Mouse (Mus musculus) right cerebral cortex, postnatal 25 days (tissue): ENCODE measurements at regions not wholly inside any gene's neighbourhood (a gene's known extent, or its start where the extent isn't known, plus 50 kb on each side); places are given as distances from the start of the nearest gene placed in this dataset.

ENCODE experiments used
- DNase-seq: peaks from one replicate; pipeline ENCODE4 v3.0.0; 2022

GRCm38 (mm10) chr3:156264654-156265053, 296.9 kb upstream of the Negr1 start:
- DNase-seq: no peak

- no peak for DNase-seq
These were observed 293.9 kb upstream of the Negr1 start for GRCm38 (mm10) chr3:156267727-156268126.

DNA sequence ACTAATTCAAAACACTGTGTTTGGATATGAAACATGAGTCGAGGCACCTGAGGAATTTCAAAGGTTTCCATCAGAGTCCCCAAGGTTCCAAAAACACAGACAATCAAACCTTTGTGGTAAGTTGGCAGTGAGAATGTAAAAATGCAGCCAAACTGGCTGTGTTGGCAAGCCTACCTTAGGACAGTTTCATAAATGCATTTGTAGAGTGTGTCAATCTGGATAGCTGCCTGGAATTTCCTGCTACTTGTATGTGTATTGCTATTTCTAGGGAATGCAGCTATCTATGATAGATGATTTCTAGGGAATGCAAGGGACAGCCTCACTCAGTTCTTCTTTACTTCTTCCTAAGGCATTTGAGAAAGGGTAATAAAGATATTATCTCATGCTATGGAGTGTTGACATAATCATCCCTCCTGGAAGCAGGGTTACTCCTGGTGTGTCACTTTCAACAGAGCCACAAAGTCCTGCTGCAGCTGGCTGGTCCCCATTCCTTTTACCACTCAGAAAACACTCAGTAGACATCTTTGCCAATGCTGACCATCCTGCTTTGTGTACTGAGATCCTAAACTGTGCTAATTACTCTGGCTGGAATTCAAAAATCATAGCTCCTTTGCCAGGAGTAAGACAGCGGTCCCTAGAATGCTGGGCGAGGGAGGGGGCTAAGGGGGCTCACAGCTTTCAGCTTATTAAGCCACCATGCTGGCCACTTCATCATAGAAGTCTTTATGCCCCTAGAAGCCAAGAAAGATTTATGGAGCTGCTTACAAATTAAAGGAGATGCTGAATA, 261.4 kb upstream of the Negr1 start:
- peak; percentile 11 for DNase-seq

GRCm38 (mm10) chr3:156301302-156301701, 260.3 kb upstream of the Negr1 start:
- no peak for DNase-seq

DNA sequence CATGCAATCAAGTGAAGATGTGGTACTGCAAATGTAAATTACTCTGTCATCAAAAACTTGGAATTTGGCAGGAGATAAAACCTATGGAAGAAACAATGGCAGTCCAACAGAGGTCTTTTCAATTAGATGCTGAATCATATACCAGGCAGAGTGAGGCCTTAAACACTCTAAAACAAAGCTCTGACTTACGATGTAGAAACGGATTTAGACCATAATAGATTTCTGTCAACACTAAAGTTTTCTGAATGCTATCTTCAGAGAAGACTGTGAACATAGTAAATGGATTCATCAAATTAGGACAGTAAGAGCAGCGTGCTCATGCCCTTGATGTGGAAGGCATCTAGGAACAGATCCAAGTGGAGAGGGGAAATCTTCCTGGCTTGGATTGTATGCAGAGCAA, 259.8 kb upstream of the Negr1 start:
- no peak for DNase-seq

GRCm38 (mm10) chr3:156304174-156304573, 257.4 kb upstream of the Negr1 start:
- DNase-seq: no peak

- DNase-seq: no peak
These were observed 256.5 kb upstream of the Negr1 start for GRCm38 (mm10) chr3:156305064-156305463.

- DNase-seq: no peak
These were observed 226.4 kb upstream of the Negr1 start for GRCm38 (mm10) chr3:156335033-156335793.

GRCm38 (mm10) chr3:156341484-156341883, 220.1 kb upstream of the Negr1 start:
- no peak for DNase-seq

DNA sequence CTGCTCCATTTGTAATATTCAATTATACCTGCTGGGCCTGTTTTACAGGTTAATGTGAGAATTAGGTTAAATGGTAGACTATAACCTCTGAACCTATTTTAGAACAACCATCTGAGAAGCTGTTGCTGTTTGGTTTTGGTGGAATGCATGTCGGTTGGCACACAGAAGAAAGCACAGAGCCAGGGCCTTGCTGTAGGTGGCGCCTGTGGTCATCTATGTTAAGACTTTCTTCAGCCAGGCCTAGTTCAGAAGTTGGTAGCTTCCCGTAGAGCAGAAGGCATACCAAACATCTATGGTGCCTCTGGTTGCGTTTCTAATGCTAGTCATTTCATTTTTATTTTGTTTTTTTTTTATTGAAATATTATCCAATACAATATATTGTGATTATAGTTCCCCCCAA, 209.9 kb upstream of the Negr1 start:
- no peak for DNase-seq

DNA sequence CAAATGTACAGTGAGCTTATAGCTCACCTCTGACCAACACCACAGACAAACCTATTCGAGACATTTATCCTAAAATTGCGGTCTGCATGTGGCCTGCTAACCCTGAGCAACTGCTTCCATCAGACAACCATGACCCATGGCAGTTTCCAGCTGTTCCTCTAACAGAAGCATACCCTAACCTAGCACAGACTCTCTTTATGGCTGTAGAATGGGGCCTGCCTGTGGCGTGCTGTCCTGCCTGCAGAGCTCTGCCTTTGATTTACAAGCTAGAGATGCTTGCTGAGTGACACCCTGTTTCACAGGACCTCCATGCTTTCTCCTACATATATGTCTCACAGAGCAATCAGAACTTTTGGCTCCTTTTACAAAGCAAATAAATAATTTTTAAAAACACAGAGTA, 208.2 kb upstream of the Negr1 start:
- DNase-seq: no peak

DNA sequence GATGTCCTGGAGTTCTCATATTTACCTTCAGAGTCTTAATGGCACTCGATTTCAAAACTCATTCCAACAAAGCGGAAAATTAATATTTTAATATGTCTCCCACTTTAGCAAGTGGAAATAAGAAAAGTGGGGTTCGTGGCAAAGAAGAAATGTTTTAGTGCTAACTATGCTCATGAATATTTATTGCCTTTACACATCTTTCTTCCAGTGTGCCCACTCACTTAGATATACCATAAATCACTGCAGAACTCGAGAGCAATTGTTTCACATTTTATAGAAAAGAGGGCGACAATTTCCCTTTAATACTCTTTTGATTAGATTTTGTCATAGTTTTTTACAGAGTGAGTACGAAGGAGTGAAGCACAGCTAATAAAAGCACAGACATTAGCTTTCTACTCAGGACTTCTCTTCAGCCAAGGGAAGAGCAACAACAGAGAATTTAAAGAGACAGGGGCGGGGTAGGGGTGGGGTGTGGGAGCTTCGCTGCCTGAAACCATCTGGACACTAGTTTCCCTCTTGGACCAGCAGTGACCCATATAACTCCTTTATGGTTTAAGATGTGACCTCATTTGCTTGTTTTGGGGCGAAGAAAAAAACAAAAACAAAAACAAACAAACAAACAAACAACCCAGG, 207.6 kb upstream of the Negr1 start:
- DNase-seq: no peak

GRCm38 (mm10) chr3:156368669-156369343, 192.8 kb upstream of the Negr1 start:
- no peak for DNase-seq

DNA sequence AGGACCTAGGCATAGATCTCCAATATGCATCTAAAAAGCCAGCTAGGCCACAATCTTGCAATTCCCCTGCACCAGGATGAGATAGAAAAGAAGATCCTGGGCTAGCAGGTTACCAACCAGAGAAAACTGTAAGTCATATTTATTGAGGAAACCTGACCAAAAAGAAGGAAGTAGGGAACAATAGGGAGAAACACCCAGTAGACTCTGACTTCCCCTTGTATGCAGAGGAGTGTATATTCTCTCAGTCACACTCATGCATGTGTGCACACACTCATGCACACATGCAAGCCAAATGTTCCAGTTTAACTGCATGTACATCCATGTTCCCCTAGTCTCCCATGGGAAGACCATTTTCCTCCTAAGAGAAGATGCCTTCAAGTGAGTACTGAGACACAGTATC, 184.9 kb upstream of the Negr1 start:
- DNase-seq: no peak

GRCm38 (mm10) chr3:156382919-156383318, 178.7 kb upstream of the Negr1 start:
- DNase-seq: no peak

- DNase-seq: no peak
These were observed 155.5 kb upstream of the Negr1 start for GRCm38 (mm10) chr3:156406136-156406535.

DNA sequence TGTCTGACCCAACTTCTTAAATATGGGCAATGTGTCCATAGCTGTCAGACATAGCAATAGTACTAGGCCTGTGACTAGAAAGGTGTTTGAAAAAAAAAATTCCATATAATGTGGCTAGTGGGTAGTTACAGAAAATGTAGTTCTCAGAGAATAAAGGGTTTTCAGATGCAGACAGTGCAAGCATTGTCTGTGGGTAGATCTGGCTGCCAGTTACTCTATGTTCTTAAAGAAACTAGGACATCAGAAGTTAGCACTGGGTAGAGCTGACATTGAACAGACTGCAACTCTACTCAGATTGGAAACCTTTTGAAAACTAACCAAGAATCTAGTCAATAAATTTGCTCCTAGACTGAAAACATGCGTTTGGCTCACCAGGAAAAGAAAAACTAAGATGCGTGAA, 154.5 kb upstream of the Negr1 start:
- DNase-seq: no peak

DNA sequence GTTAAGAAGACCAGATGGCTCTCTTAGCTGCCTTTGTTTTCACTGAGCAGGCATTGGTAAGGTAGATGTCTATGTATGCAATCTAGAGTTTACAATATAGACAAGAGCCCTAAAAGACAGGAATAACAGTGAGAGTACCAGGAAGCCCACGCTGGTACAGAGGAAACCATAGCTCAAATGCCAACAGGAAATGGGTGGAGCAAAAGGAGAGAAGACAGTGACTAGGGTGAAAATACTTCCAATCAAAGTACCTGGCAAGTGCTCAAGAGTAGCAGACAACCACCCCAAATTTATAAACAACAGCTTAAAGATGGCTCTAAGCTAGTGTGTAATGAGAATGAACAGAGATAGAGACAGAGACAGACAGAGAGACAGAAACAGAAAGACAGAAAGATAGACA, 151.5 kb upstream of the Negr1 start:
- no peak for DNase-seq

DNA sequence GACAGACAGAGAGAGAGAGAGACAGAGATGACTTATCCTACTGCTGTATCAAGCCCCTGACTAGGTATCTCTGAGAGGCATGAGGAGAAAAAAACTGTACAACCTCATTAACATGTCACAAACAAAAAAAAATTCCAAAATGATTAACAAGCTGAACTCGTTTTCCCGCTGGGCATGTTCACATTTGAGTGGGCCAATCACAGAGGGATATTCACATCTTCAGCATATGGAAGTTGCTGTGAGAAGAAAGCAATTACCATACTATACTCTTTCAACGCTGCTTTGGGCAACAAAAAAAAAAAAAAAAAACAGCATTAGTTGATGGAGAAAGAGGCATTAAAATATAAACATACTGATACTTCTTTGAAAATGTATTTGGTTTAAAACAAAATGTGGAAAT, 148.8 kb upstream of the Negr1 start:
- no peak for DNase-seq

GRCm38 (mm10) chr3:156414431-156415427, 146.9 kb upstream of the Negr1 start:
- no peak for DNase-seq

DNA sequence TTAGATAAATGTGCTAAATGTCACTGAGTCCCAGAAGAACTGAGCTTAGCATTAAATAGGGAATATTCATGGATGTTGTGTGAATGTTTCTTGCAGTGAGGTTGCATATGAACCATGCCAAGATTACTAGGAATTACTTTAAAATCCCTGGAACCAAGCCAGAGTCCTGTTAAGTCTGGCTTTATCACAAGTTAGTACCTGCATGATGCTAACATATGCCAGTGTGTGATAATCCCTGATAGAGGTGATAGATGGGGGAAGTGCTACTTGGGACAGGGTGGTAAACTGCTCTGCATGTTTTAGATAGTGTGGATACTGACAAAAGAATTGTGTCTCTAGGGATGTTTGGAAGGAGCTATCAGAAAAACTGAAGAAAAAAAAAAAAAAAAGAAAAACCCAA, 143.5 kb upstream of the Negr1 start:
- DNase-seq: no peak

- DNase-seq: no peak
These were observed 138.5 kb upstream of the Negr1 start for GRCm38 (mm10) chr3:156423100-156423499.
